Mouse (Mus musculus) cortical plate, adult 2 months (tissue): ENCODE data around the gene Tmem201. TPM values are rescaled to one million over a fixed set of nuclear protein-coding genes. Genes with fewer than 3 reads are reported as not detected.

Source experiments
- H3K27ac ChIP-seq: fragments of 200-500 bp; 2 replicates; pipeline ENCODE4 v1.5.1; 2012; ENCODE audit warnings: low read length, control low read depth, inconsistent platforms; ENCODE audit not compliant: insufficient read depth
- H3K4me1 ChIP-seq: fragments of 200-500 bp; 2 replicates; pipeline ENCODE4 v1.6.1; 2011; ENCODE audit warnings: low read length; ENCODE audit not compliant: control insufficient read depth, insufficient read depth
- H3K4me3 ChIP-seq: fragments of 200-500 bp; 2 replicates; pipeline ENCODE4 v1.5.1; 2011; ENCODE audit warnings: mild to moderate bottlenecking, low read length, control low read depth; ENCODE audit not compliant: insufficient read depth
- CTCF ChIP-seq: fragments of 200-500 bp; IDR thresholded peaks from 2 replicates; pipeline ENCODE4 v1.5.1; 2011; ENCODE audit warnings: mild to moderate bottlenecking, control low read depth, low read length; ENCODE audit not compliant: insufficient read depth; ENCODE audit errors: extremely low read depth
- POLR2A ChIP-seq: fragments of 200-500 bp; IDR thresholded peaks from 2 replicates; pipeline ENCODE4 v1.6.1; 2011; ENCODE audit warnings: mild to moderate bottlenecking, low read length, control low read depth; ENCODE audit not compliant: insufficient read depth; ENCODE audit errors: extremely low read depth
- polyA plus RNA-seq: library from polyadenylated mRNA; depleted of rRNA; stranded (reverse); fragments of >200 nt; gene quantifications from 2 replicates; pipeline ENCODE4 v1.2.3, GENCODE M21; 2012

Gene Tmem201
- polyA plus RNA-seq, 1 experiment: 75.0 TPM

DNA sequence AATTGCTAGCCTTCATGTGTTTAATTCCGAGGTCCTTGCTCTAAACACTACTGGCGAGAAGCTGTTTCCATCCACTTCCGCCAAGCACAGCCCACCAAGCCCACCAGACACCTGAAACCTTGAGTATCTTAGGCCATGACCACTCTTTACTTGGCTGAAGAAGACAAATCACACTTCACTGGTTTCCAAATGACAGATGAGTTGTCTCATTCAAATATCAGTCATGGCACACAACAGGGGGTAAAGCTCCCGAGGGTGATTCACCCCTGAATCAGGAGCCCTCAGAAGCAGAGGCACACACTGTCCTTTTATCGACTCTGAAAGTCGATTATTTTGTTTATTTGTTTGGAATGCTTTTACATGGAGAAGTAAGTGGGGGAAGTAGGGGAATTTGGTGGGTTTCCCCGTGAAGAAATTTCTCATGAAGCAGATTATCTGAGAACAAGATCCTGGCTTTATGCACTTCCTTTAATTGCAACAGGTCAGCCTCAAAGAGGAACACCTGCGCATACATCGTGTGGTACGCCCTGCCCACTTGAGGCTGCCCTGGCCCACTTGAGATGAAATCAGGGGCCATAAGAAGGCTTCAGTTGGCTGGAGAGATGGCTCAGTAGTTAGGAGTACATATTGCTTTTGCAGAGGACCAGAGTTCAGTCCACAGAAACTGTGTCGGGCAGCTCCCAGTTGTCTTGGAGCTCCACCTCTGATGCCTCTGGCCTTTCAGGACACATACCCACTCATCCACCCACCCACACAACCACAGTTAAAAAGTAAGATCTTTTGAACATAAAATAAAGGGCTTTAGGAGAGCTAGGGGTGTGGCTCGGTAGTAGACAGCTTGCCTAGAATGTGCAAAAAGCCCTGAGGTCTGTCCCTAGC, 47.8 kb downstream of the Tmem201 start:
- H3K4me3 ChIP-seq: no peak overlapping the region
- no peak for TF ChIP-seq POLR2A
- TF ChIP-seq CTCF: no peak
- no peaks in the 10 kb centered on the region for H3K4me1 ChIP-seq
- H3K27ac ChIP-seq: no peak overlapping the region

DNA sequence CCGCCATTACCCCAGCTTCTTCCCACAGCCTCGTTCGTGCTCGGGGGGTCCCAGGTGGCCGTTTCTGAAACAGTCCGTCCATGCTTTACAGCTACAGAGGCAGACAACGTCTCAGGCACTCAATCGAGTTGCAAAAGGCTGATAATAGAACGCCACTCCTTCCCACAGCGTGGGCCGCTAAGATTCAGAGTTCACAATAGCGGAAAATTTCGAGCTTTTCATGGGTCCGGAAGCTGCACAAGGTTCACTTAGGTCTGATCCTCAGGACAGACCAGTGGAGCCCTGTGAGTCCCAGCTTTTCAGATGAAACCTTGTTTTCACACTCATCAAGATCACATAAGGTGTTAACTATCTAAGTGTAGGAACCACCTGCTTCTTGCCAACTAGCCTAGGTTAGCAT, 49.0 kb downstream of the Tmem201 start:
- TF ChIP-seq POLR2A: no peak
- no peaks in the 10 kb centered on the region for H3K4me1 ChIP-seq
- H3K4me3 ChIP-seq: no peak overlapping the region
- no peak overlapping the region for H3K27ac ChIP-seq

DNA sequence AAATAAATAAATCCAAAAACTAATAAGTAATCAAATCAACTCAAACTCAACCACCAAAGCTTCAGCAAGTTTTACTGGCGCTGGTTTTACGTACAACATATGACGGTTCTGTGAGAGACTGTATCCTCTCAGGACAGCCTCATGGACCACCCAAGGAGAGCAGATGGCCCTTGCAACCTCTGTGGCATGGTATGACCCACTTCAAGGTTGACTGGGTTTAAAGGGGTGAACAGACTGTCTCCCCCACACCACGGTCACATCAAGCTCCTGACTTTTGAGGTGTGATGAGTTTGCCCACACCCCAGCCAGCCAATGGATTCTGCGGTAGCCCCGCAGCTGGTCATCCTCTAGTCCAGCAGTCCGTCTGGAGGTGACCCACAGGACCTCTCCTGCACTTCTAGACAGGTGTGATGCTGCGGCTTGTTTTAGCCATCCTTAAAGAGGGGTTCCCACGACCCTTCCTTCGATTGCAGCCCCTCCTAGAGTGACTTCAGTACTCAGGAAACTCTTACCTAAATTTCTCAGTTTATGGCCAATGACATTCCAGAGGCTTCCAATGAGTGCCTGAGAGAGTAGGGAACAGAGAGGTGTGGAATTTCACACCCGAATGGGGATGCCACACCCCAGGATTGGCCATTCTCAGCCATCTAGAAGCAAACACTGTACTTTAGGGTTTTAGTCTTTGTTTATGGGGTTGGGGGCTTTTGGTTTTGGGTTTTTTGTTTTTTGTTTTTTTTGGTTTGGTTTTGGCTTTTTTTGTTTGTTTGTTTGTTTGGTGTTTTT, 52.8 kb downstream of the Tmem201 start:
- TF ChIP-seq POLR2A: no peak
- no peak for TF ChIP-seq CTCF

DNA sequence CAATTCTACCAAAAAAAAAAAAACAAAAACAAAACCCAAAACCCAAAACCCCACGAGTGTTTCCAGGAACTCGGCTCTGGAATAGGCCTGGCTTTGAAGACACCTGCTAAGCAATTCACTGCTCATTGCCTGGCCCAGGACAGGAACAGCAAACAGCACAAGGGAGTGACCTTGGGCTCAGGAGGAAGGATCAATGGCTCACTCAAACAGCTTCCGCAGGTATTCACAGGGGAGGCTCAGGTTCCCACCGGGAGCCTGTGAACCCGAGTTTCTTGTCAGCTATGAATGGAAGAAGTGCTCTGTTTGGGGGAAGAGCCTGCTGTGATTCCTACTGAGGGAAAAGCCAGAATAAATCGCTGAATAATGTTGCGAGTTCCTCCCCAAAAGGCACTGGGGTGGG, 54.0 kb downstream of the Tmem201 start:
- TF ChIP-seq CTCF (no peak), POLR2A (no peak)
- no peak overlapping the region for H3K27ac ChIP-seq
- no peak overlapping the region for H3K4me3 ChIP-seq
- no peaks in the 10 kb centered on the region for H3K4me1 ChIP-seq

More for the DNA sequence above, 52.8 kb downstream of the Tmem201 start:
- Histone ChIP-seq H3K4me1 (no peaks in the 10 kb centered on the region), H3K4me3 (no peak overlapping the region), H3K27ac (no peak overlapping the region)

DNA sequence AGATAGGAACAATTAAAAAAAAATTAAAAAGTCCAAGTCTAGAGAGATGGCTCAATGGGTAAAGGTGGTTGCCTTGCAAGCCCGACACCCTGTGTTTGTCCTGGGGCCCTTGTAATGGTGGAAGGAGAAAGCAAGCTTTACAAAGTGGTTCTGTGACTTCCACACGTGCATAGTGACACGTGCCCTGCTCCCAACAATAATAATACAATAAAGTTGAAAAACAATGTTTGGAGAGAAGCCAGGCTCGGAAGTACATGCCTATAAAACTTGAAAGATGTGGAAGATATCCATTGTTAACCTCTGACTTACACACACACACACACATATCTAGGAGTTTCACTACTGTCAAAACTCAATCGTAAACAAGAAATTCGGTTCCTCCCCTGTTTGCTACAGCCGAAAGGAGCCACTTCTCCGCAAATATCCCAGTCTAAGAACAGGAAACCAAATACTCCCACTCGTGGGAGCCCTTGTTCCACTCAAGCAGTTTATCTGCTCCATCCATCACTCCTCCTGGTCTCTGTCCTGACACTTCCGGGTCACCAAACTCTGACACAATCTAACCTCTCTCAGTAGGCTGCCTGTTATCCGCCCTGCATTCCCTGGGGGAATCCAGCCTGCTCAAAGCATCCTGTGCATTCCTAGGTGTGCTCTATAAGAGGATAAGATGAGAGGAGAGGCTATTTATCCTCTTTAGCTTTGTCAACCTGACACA, 58.6 kb downstream of the Tmem201 start:
- no peak for TF ChIP-seq POLR2A
- no peak for TF ChIP-seq CTCF
- Histone ChIP-seq H3K4me3 (no peak overlapping the region), H3K4me1 (no peaks in the 10 kb centered on the region), H3K27ac (no peak overlapping the region)

DNA sequence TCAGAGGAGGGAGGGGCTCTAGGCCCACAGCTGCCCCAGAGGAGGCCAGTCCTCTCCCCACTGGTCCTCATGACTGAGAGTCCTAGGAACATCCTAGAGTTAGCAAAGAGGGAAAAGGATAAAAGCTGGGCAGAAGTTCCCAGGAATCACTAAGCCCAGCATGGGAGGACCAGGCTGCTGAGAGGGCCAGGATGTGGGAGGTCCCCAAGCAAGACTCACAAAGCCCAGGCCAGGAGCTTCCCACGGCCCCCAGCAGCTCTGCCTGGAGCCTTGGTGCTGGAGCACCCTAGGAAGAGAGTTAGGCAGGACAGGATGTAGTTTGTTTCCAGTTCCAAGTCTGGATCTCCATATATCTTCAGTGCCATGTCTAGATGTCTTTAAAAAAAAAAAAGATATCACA, 59.8 kb downstream of the Tmem201 start:
- Histone ChIP-seq H3K27ac (no peak overlapping the region), H3K4me3 (no peak overlapping the region), H3K4me1 (no peaks in the 10 kb centered on the region)
- TF ChIP-seq CTCF: no peak
- no peak for TF ChIP-seq POLR2A

DNA sequence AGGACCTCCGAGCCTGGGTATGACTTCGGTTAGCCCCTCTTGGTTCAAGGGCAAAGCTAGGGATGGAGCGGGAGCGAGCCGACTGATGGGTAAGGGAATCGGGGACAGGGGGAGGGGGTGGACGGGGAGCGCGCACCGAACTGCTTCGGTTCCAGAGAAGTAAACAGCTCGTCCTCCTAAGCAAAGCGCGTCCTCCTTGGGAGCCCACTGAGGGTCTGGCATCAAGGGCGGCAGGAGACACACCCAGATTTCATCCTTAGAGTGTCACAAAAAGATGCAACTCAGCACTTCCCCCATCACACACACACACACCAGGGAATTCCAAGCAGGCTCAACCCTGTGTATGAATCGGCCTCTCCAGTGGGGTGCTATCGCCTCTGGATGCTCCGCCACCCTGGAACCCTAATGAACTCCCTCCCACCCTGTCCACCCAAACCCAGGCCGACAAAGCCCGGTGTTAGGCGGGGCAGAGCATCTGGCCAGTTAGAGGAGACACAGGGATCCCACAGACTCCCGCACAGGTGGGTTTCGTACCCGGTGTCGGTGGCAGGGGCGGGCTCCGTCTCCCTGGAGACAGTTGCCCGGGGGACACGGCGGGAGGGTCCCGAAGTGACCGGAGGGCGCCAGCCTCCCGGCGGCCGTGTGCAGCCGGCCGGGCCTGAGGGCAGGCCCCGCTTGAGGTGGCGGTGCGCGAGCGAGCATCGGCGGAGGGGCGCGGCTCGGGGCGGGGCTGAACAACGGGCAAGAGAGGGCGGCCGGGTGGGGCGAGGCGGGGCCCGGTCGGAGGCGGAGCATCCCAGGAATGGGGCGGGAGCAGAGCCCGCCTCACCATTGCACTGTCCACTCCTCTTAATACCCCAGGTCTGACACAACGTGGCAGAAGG, 62.2 kb downstream of the Tmem201 start:
- no peaks in the 10 kb centered on the region for H3K4me1 ChIP-seq
- TF ChIP-seq CTCF: no peak
- no peak for TF ChIP-seq POLR2A
- peak overlapping the region; percentile 89 for H3K4me3 ChIP-seq
- H3K27ac ChIP-seq: 0 out of 2 replicates have a peak overlapping the region, but pooled peaks have one; percentile 2

DNA sequence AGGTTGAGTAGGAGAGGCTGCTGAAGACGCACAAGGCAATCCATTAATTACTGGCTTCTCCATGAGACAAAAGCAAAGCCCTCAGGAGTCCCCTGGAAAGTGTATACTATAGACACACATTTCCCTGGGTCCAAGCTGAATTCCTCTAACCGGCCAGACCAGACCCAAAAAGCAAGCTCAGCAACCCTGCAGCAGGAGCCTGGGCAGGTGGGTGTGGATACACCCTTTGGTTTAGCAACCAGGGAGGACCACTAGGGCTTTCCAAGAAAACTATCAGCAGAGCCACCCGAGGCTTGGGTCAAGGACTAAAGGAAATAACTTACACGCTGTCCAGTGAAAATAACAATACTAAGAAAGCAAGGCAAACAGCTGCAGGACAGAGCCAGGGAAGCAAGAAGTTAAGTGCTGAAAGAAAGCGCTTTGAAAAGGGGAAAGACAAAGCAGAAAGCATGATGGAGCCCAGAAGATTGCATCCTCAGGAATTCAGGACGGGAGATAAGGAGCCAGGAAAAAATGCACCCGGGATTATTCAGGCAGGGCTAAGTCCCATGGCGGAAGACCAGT, 62.9 kb downstream of the Tmem201 start:
- Histone ChIP-seq H3K27ac (no peak overlapping the region), H3K4me3 (peak overlapping the region; percentile 89), H3K4me1 (no peaks in the 10 kb centered on the region)
- TF ChIP-seq POLR2A: no peak
- no peak for TF ChIP-seq CTCF

DNA sequence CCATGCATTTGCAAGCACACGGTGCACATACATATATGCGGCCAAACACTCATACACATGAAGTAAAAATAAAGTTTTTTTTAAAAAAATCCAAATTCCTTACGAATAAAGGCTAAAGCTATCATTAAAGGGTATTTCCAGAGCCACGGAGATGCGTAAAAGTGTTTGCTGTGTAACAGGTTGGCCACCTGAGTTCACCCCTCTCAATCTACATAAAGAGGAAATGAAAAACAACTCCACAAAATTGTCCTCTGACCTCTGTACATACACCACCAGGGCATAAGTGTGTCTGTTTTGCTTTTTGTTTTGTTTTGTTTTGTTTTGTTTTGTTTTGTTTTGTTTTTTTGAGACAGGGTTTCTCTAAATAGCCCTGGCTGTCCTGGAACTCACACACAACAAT, 65.1 kb downstream of the Tmem201 start:
- no peak overlapping the region for H3K4me3 ChIP-seq

More for the DNA sequence above, 65.1 kb downstream of the Tmem201 start:
- no peak for TF ChIP-seq CTCF
- TF ChIP-seq POLR2A: no peak
- Histone ChIP-seq H3K4me1 (no peaks in the 10 kb centered on the region), H3K27ac (no peak overlapping the region)
